Mouse (Mus musculus): Measurements from ENCODE around the gene Adam10. TPM values are rescaled to one million over a fixed set of nuclear protein-coding genes. Genes with fewer than 3 reads are reported as not detected.
A peak's percentile ranks its signal among the peaks of the same experiment; 100 is the strongest.

Gene Adam10
- polyA plus RNA-seq, 1 experiment, result 78.6 TPM

- no peak overlapping the region for H3K27ac ChIP-seq (ENCODE audit: insufficient read depth, low read depth, low read length)
- TF ChIP-seq CTCF (IDR thresholded peaks at IDR 0.05; ENCODE audit: low read depth, low read length) (no peak), POLR2A (IDR thresholded peaks at IDR 0.05; ENCODE audit: borderline replicate concordance, low read depth, low read length) (no peak)
- no peak overlapping the region for H3K4me3 ChIP-seq (ENCODE audit: insufficient read depth, low read length)
- H3K4me1 ChIP-seq (ENCODE audit: control insufficient read depth, insufficient read depth, low read length), result no peaks in the 10 kb centered on the region
Measured at GRCm38 (mm10) chr9:70671278-70671677, 7.5 kb upstream of the Adam10 start.

DNA sequence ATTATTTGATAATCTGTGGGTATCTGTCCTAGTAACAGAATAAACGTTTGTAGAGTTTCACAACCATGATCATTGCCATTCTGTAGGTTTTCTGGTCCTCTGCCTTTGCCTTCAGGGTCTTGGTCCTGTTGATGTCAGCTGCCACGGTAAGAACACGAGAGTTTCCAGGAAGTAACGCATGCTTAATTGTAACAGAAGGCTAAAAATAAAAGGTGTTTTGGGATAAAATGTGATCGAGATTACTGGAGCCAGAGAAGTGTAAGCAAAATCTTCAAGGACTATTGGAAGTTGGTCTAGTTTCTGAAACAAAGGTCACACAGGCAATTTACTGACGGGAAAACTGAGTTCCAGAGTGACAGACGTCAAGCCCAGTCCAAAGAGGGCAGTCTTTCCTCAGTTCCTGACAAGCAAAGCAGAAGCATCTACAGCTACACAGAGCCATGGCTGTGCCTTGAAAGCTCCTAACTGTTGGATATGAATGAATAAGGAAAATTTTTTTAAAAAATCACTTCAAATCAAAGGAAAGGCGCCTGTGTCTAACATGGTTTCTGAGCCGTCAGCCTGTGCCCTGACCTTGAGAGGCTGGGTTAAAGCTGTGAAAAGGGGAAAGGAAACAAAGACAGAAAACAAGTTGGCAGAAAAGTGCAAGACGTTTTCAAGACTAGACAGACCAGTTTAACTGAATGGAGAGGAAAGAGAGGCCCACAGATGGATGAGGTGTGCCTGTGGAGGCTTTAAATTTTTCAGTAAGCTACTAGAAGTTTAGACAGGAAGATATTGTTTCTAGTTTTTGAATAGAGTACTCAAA lies 6.8 kb upstream of the Adam10 start:
- Histone ChIP-seq H3K27ac (ENCODE audit: insufficient read depth, low read depth, low read length) (no peak overlapping the region), H3K4me3 (ENCODE audit: insufficient read depth, low read length) (no peak overlapping the region), H3K4me1 (ENCODE audit: control insufficient read depth, insufficient read depth, low read length) (no peaks in the 10 kb centered on the region)
- TF ChIP-seq POLR2A (IDR thresholded peaks at IDR 0.05; ENCODE audit: borderline replicate concordance, low read depth, low read length) (no peak), CTCF (IDR thresholded peaks at IDR 0.05; ENCODE audit: low read depth, low read length) (no peak)

GRCm38 (mm10) chr9:70673656-70674055 lies 5.1 kb upstream of the Adam10 start:
- H3K4me3 ChIP-seq (ENCODE audit: insufficient read depth, low read length), result no peak overlapping the region
- H3K4me1 ChIP-seq (ENCODE audit: control insufficient read depth, insufficient read depth, low read length), result no peaks in the 10 kb centered on the region
- no peak overlapping the region for H3K27ac ChIP-seq (ENCODE audit: insufficient read depth, low read depth, low read length)
- no peak for TF ChIP-seq CTCF (IDR thresholded peaks at IDR 0.05; ENCODE audit: low read depth, low read length)
- no peak for TF ChIP-seq POLR2A (IDR thresholded peaks at IDR 0.05; ENCODE audit: borderline replicate concordance, low read depth, low read length)

DNA sequence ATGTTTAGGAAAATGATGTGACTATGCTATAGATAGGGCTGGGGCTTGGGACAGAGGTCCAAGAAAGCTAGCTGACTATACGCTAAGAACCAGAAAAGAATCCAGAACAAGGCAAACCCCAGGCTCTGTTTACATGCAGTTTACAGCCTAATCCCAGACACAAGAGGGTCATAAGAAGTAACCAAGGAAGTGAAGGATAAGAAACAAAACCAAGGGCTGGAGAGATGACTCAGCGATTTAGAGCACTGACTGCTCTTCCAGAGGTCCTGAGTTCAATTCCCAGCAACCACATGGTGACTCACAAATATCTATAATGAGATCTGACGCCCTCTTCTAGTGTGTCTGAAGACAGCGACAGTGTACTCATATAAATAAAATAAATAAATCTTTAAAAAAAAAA lies 3.7 kb upstream of the Adam10 start:
- TF ChIP-seq POLR2A (IDR thresholded peaks at IDR 0.05; ENCODE audit: borderline replicate concordance, low read depth, low read length) (no peak), CTCF (IDR thresholded peaks at IDR 0.05; ENCODE audit: low read depth, low read length) (no peak)
- Histone ChIP-seq H3K4me3 (ENCODE audit: insufficient read depth, low read length) (no peak overlapping the region), H3K27ac (ENCODE audit: insufficient read depth, low read depth, low read length) (no peak overlapping the region), H3K4me1 (ENCODE audit: control insufficient read depth, insufficient read depth, low read length) (no peaks in the 10 kb centered on the region)

- no peaks in the 10 kb centered on the region for H3K4me1 ChIP-seq (ENCODE audit: control insufficient read depth, insufficient read depth, low read length)
- H3K27ac ChIP-seq (ENCODE audit: insufficient read depth, low read depth, low read length), result no peak overlapping the region
- H3K4me3 ChIP-seq (ENCODE audit: insufficient read depth, low read length), result no peak overlapping the region
- TF ChIP-seq CTCF (IDR thresholded peaks at IDR 0.05; ENCODE audit: low read depth, low read length), result no peak
- no peak for TF ChIP-seq POLR2A (IDR thresholded peaks at IDR 0.05; ENCODE audit: borderline replicate concordance, low read depth, low read length)
Measured at GRCm38 (mm10) chr9:70675961-70676360, 2.8 kb upstream of the Adam10 start.

- Histone ChIP-seq H3K27ac (ENCODE audit: insufficient read depth, low read depth, low read length) (peak overlapping the region; percentile 83), H3K4me1 (ENCODE audit: control insufficient read depth, insufficient read depth, low read length) (0 out of 2 replicates have a peak, but pooled peaks cover 2% of the 10 kb centered on the region), H3K4me3 (ENCODE audit: insufficient read depth, low read length) (peak overlapping the region; percentile 96)
- TF ChIP-seq POLR2A (IDR thresholded peaks at IDR 0.05; ENCODE audit: borderline replicate concordance, low read depth, low read length), result no peak
- no peak for TF ChIP-seq CTCF (IDR thresholded peaks at IDR 0.05; ENCODE audit: low read depth, low read length)
Measured at GRCm38 (mm10) chr9:70679132-70680091, 615 bp downstream of the Adam10 start.

DNA sequence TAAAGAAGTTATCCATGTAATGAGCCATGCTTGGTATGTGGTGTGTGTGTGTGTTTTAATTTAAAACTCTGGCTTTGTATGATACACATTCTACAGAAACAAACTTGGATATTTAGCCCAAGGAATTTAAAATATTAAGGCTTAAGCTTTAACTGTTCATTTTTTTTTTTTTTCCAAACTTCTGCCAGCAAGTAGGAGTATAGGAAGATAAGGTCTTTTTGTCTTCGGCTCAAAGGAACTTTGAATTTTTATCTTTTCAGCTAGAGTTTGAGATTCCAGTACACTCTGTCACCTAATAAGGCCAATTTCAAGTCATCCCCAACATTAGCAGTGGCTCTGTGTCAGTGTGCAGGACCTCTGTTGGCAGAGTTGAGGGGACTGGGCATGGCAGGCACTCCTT lies 3.4 kb downstream of the Adam10 start:
- Histone ChIP-seq H3K27ac (ENCODE audit: insufficient read depth, low read depth, low read length) (no peak overlapping the region), H3K4me1 (ENCODE audit: control insufficient read depth, insufficient read depth, low read length) (peaks cover 3% of the 10 kb centered on the region; the same call in 1 of the 2 replicates), H3K4me3 (ENCODE audit: insufficient read depth, low read length) (no peak overlapping the region)
- TF ChIP-seq CTCF (IDR thresholded peaks at IDR 0.05; ENCODE audit: low read depth, low read length) (no peak), POLR2A (IDR thresholded peaks at IDR 0.05; ENCODE audit: borderline replicate concordance, low read depth, low read length) (no peak)

DNA sequence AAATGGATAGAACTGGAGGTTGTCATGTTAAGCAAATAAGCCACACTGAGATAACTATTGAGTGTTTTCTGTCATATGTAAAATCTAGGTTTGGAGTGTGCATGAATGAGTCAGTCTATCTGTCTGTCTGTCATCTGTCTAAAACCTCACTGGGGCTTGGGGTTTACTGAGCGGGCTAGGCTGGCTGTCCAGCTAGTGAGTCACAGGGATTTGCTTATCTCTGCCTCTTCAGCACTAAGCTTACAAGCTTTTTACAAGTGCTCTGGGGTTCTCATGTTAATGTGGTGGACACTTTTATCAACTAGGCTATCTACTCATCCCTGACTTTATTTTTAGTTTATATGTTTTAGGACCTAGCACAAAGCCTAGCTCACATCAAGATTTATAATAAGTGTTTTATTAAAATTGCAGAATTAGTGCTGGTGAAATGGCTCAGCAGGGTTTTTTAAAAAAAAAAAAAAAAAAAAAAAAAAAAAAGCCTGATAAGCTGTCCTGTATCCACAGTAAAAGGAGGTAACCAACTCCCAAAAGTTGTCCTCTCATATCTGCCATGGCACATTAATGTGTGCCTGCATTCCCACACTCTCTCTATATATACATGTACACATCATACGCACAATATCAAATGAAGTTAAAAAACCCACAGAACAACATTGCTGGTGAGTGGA lies 9.6 kb downstream of the Adam10 start:
- no peak overlapping the region for H3K4me3 ChIP-seq (ENCODE audit: insufficient read depth, low read length)

DNA sequence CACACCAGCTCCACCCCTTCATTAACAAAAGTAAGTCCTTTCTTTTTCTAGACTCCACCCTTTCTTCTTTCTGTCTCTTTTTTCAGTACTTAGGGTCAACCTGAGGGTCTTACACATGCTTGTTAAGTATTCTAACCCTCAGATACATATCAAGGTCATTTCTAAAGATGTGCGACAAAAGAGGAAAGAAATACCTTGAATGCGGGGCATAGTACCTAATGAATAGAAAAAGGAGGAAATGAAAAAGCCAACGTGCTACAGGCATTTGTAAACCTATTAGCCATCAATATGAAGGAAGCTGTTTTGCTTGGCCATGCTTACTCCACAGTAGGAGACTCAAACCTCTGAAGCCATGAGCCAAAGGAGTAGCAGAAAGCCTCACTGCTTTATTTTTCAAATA lies 11.1 kb downstream of the Adam10 start:
- H3K27ac ChIP-seq (ENCODE audit: insufficient read depth, low read depth, low read length), result no peak overlapping the region
- TF ChIP-seq CTCF (IDR thresholded peaks at IDR 0.05; ENCODE audit: low read depth, low read length), result no peak
- TF ChIP-seq POLR2A (IDR thresholded peaks at IDR 0.05; ENCODE audit: borderline replicate concordance, low read depth, low read length), result no peak
- peaks cover 14% of the 10 kb centered on the region for H3K4me1 ChIP-seq (ENCODE audit: control insufficient read depth, insufficient read depth, low read length)
- H3K4me3 ChIP-seq (ENCODE audit: insufficient read depth, low read length), result no peak overlapping the region

More for the DNA sequence above, 9.6 kb downstream of the Adam10 start:
- no peak overlapping the region for H3K27ac ChIP-seq (ENCODE audit: insufficient read depth, low read depth, low read length)
- peaks cover 14% of the 10 kb centered on the region for H3K4me1 ChIP-seq (ENCODE audit: control insufficient read depth, insufficient read depth, low read length)
- TF ChIP-seq POLR2A (IDR thresholded peaks at IDR 0.05; ENCODE audit: borderline replicate concordance, low read depth, low read length) (no peak), CTCF (IDR thresholded peaks at IDR 0.05; ENCODE audit: low read depth, low read length) (no peak)
